Mouse (Mus musculus): Measurements from ENCODE around the gene Fam221a. TPM values are rescaled to one million over a fixed set of nuclear protein-coding genes. Genes with fewer than 3 reads are reported as not detected.

Gene Fam221a
- total and polyA plus RNA-seq, 3 experiments, result 0.08 TPM; not detected in 2

DNA sequence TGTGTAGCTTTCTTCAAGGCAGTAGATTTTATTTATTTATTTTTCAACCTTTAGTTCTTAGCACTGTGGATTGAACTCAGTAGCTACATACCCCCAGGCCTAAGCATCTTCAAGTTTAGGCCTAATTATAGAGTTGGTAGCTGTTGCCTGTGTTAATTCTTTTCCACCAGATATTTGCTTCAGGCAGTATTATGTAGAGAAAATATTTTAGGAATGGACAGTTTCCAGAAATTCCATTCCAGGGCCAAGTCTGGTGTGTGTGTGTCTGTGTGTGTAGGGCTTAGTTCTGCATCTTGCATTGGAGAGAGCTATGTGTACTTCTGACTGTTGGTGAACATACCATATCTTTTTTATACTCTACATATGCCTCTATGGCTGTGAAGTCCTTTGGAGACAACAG is 45.5 kb upstream of the Fam221a start:
- Histone ChIP-seq H3K36me3 (ENCODE audit: control insufficient read depth in 1 of 2, insufficient read depth in 2 of 2, low read length in 2 of 2) (peaks cover 0 to 24% of the 10 kb centered on the region in 2 experiments; a peak in 2 of 4 replicates), H3K4me3 (ENCODE audit: control insufficient read depth in 1 of 2, insufficient read depth in 1 of 2, low read depth in 2 of 2, low read length in 2 of 2) (no peak overlapping the region), H3K9ac (ENCODE audit: control insufficient read depth, low read depth, low read length, poor library complexity, severe bottlenecking) (no peak overlapping the region), H3K27me3 (ENCODE audit: control insufficient read depth in 1 of 2, insufficient read depth in 2 of 2, low read length in 2 of 2) (peaks cover 0 to 3% of the 10 kb centered on the region in 2 experiments; a peak in 1 of 4 replicates), H3K4me1 (ENCODE audit: control insufficient read depth in 1 of 2, insufficient read depth in 2 of 2, low read length in 2 of 2) (peaks cover 6 to 15% of the 10 kb centered on the region in 2 experiments; a peak in 3 of 4 replicates), H3K79me2 (ENCODE audit: control insufficient read depth, insufficient read depth, low read length, poor library complexity) (peaks cover 3% of the 10 kb centered on the region), H3K9me3 (replicated peaks; ENCODE audit: insufficient read depth, low read length) (no peaks in the 10 kb centered on the region), H3K27ac (ENCODE audit: control insufficient read depth, low read depth, low read length) (no peak overlapping the region)
- no peak for TF ChIP-seq ETS1 (IDR thresholded peaks at IDR 0.05; ENCODE audit: low read depth, low read length)
- TF ChIP-seq CTCF (IDR thresholded peaks at IDR 0.05 in 2 of 3, conservative IDR thresholded peaks at IDR 0.05 in 1 of 3; ENCODE audit: control insufficient read depth in 1 of 3, insufficient read depth in 1 of 3, low read depth in 2 of 3, low read length in 3 of 3, poor library complexity in 1 of 3, severe bottlenecking in 1 of 3), result no peak
- TF ChIP-seq UBTF (IDR thresholded peaks at IDR 0.05; ENCODE audit: borderline replicate concordance, insufficient read depth, low read depth, low read length), result no peak
- TF ChIP-seq ZNF384 (IDR thresholded peaks at IDR 0.05; ENCODE audit: low read depth, low read length), result no peak
- no peak for TF ChIP-seq GABPA (IDR thresholded peaks at IDR 0.05; ENCODE audit: low read depth, low read length)
- no peak for TF ChIP-seq BHLHE40 (IDR thresholded peaks at IDR 0.05; ENCODE audit: borderline replicate concordance, low read depth, low read length)
- TF ChIP-seq MEF2A (IDR thresholded peaks at IDR 0.05; ENCODE audit: extremely low read depth, insufficient replicate concordance, low read depth, low read length, poor library complexity, severe bottlenecking), result no peak
- no peak for TF ChIP-seq SMC3 (IDR thresholded peaks at IDR 0.05; ENCODE audit: low read depth, low read length)
- no peak for TF ChIP-seq CHD2 (IDR thresholded peaks at IDR 0.05; ENCODE audit: low read length)
- TF ChIP-seq POLR2A (IDR thresholded peaks at IDR 0.05; ENCODE audit: control insufficient read depth in 1 of 2, insufficient read depth in 1 of 2, low read depth in 1 of 2, low read length in 2 of 2, poor library complexity in 1 of 2), result no peak
- DNase-seq (ENCODE audit: low read depth, low spot score), result peak; percentile 4

DNA sequence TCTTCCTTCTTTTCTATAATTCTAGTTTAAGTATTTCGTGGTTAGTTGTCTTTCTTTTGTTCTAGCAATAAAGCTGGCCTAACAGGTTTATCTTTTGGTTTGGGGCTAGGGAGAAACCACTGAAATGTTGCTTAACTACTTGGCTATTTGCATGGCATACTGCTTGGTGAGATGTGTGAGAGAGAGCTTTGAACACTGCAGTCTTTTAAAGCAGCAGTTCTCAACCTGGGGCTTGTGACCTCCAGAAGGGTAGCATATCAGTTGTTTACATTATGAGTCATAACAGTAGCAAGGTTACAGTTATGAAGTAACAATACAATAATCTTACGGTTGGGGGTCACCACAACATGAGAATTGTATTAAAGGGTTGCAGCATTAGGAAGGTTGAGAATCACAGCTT is 44.6 kb upstream of the Fam221a start:
- no peaks in the 10 kb centered on the region for H3K9me3 ChIP-seq (replicated peaks; ENCODE audit: insufficient read depth, low read length)
- H3K9ac ChIP-seq (ENCODE audit: control insufficient read depth, low read depth, low read length, poor library complexity, severe bottlenecking), result no peak overlapping the region
- TF ChIP-seq JUND (IDR thresholded peaks at IDR 0.05; ENCODE audit: low read depth, low read length), result peak; percentile 48; the same call in 1 of the 2 replicates
- TF ChIP-seq MYB (IDR thresholded peaks at IDR 0.05; ENCODE audit: low read depth, low read length), result no peak
- TF ChIP-seq ZKSCAN1 (IDR thresholded peaks at IDR 0.05; ENCODE audit: low read depth, low read length), result no peak
- TF ChIP-seq KAT2A (conservative IDR thresholded peaks at IDR 0.05; ENCODE audit: low read depth, low read length), result no peak
- no peak overlapping the region for H3K27ac ChIP-seq (ENCODE audit: control insufficient read depth, low read depth, low read length)
- no peak overlapping the region for H3K4me3 ChIP-seq (ENCODE audit: control insufficient read depth in 1 of 2, insufficient read depth in 1 of 2, low read depth in 2 of 2, low read length in 2 of 2)
- peaks cover 6 to 15% of the 10 kb centered on the region in 2 experiments; a peak in 3 of 4 replicates for H3K4me1 ChIP-seq (ENCODE audit: control insufficient read depth in 1 of 2, insufficient read depth in 2 of 2, low read length in 2 of 2)
- peaks cover 3% of the 10 kb centered on the region for H3K79me2 ChIP-seq (ENCODE audit: control insufficient read depth, insufficient read depth, low read length, poor library complexity)
- H3K36me3 ChIP-seq (ENCODE audit: control insufficient read depth in 1 of 2, insufficient read depth in 2 of 2, low read length in 2 of 2), result peaks cover 0 to 24% of the 10 kb centered on the region in 2 experiments; a peak in 2 of 4 replicates
- DNase-seq (ENCODE audit: low read depth, low spot score), result peak; percentile 37
- no peaks in the 10 kb centered on the region for H3K27me3 ChIP-seq (ENCODE audit: control insufficient read depth in 1 of 2, insufficient read depth in 2 of 2, low read length in 2 of 2)

DNA sequence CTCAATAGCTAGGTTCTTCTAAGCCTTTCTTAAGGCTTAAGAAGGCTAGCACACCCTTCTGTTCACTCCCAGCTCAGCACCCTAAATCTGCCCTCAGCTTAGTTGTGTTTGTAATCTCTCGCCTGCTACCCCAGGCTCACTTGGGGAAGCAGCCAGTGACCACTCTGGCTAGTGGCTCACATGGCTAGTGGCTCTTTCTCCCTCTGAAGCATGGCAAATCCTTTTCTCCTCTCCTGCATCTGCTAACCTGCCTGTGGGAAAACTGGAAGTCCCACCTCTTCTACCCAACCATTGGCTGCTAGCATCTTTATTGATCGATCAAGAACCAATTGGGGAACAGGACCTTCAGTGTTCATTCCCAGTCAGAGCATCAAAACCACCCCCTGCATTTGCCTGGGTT is 43.0 kb upstream of the Fam221a start:
- Histone ChIP-seq H3K4me1 (ENCODE audit: control insufficient read depth in 1 of 2, insufficient read depth in 2 of 2, low read length in 2 of 2) (peaks cover 6 to 15% of the 10 kb centered on the region in 2 experiments; a peak in 3 of 4 replicates), H3K79me2 (ENCODE audit: control insufficient read depth, insufficient read depth, low read length, poor library complexity) (peaks cover 2% of the 10 kb centered on the region), H3K9ac (ENCODE audit: control insufficient read depth, low read depth, low read length, poor library complexity, severe bottlenecking) (no peak overlapping the region), H3K27me3 (ENCODE audit: control insufficient read depth in 1 of 2, insufficient read depth in 2 of 2, low read length in 2 of 2) (no peaks in the 10 kb centered on the region), H3K27ac (ENCODE audit: control insufficient read depth, low read depth, low read length) (no peak overlapping the region), H3K4me3 (ENCODE audit: control insufficient read depth in 1 of 2, insufficient read depth in 1 of 2, low read depth in 2 of 2, low read length in 2 of 2) (no peak overlapping the region), H3K36me3 (ENCODE audit: control insufficient read depth in 1 of 2, insufficient read depth in 2 of 2, low read length in 2 of 2) (peaks cover 0 to 24% of the 10 kb centered on the region in 2 experiments; a peak in 2 of 4 replicates), H3K9me3 (replicated peaks; ENCODE audit: insufficient read depth, low read length) (no peaks in the 10 kb centered on the region)
- no peak for DNase-seq (ENCODE audit: low read depth, low spot score)
- TF ChIP-seq MAX (IDR thresholded peaks at IDR 0.05; ENCODE audit: low read length) (no peak), TCF12 (IDR thresholded peaks at IDR 0.05; ENCODE audit: low read depth, low read length) (no peak), CHD2 (IDR thresholded peaks at IDR 0.05; ENCODE audit: low read length) (no peak), RAD21 (IDR thresholded peaks at IDR 0.05; ENCODE audit: low read depth, low read length) (no peak)
